Mouse (Mus musculus) MN1 (cell line): ENCODE measurements around the gene Gm12258.

Experiments
- DNase-seq: peaks from one replicate; pipeline ENCODE4 v3.0.0-alpha.2; 2016; ENCODE audit warnings: low spot score

Gm12258 gene

GRCm38 (mm10) chr11:58901080-58901479 is 54.1 kb downstream of the Gm12258 start:
- no peak for DNase-seq

- peak; percentile 95 for DNase-seq
Measured at GRCm38 (mm10) chr11:58903511-58904409, 56.8 kb downstream of the Gm12258 start, which contains the start of gene Zfp39. Gene Zfp39 (minus strand): TSS chr11:58904225.

- DNase-seq = no peak
Measured at GRCm38 (mm10) chr11:58904410-58904718, 57.4 kb downstream of the Gm12258 start.

- no peak for DNase-seq
Measured at GRCm38 (mm10) chr11:58904838-58905237, 57.9 kb downstream of the Gm12258 start.
